Mouse (Mus musculus): Measurements from ENCODE around the gene Tgif1.

Gene Tgif1

GRCm38 (mm10) chr17:70866538-70867114 lies 13.3 kb upstream of the Tgif1 start:
- intact Hi-C loops (cut with DNase I): no loop called here

- intact Hi-C loops (cut with DNase I): no loop called here
These were observed 12.7 kb upstream of the Tgif1 start for GRCm38 (mm10) chr17:70866029-70866428.

- intact Hi-C loops (cut with DNase I): no loop called here
These were observed 11.8 kb upstream of the Tgif1 start for GRCm38 (mm10) chr17:70865060-70865604.

- intact Hi-C loops (cut with DNase I): no loop called here
These were observed 11.3 kb upstream of the Tgif1 start for GRCm38 (mm10) chr17:70864645-70865044.

- intact Hi-C loops (cut with DNase I): no loop called here
These were observed 10.8 kb upstream of the Tgif1 start for GRCm38 (mm10) chr17:70864117-70864516.

- intact Hi-C loops (cut with DNase I): no loop called here
These were observed 5.5 kb upstream of the Tgif1 start for GRCm38 (mm10) chr17:70858814-70859213.

GRCm38 (mm10) chr17:70856871-70857415 lies 3.6 kb upstream of the Tgif1 start:
- intact Hi-C loops (cut with DNase I): no loop called here

GRCm38 (mm10) chr17:70854021-70854420 lies 675 bp upstream of the Tgif1 start:
- intact Hi-C loops (cut with DNase I): loop anchor here (5.0 kb wide), 1 partner anchor 117 kb away; no protein-coding TSS in a partner anchor

- intact Hi-C loops (cut with DNase I): loop anchor here (2.0 to 5.0 kb wide), 2 partner anchors 98 to 116 kb away; no protein-coding TSS in a partner anchor
These were observed 510 bp downstream of the Tgif1 start for GRCm38 (mm10) chr17:70852686-70853386.

GRCm38 (mm10) chr17:70852011-70852685 lies 1.2 kb downstream of the Tgif1 start:
- intact Hi-C loops (cut with DNase I): loop anchor here (2.0 to 5.0 kb wide), 2 partner anchors 97 to 115 kb away; no protein-coding TSS in a partner anchor

- intact Hi-C loops (cut with DNase I): loop anchor here (5.0 kb wide), 1 partner anchor 114 kb away; no protein-coding TSS in a partner anchor
These were observed 2.1 kb downstream of the Tgif1 start for GRCm38 (mm10) chr17:70850996-70851991.

- intact Hi-C loops (cut with DNase I): loop anchor here (5.0 kb wide), 1 partner anchor 113 kb away; no protein-coding TSS in a partner anchor
These were observed 2.9 kb downstream of the Tgif1 start for GRCm38 (mm10) chr17:70850233-70850995.

- intact Hi-C loops (cut with DNase I): loop anchor here (5.0 kb wide), 2 partner anchors 112 to 118 kb away; no protein-coding TSS in a partner anchor
These were observed 3.7 kb downstream of the Tgif1 start for GRCm38 (mm10) chr17:70849399-70850232.

GRCm38 (mm10) chr17:70848511-70849398 lies 4.6 kb downstream of the Tgif1 start:
- intact Hi-C loops (cut with DNase I): loop anchor here (5.0 kb wide), 1 partner anchor 119 kb away; no protein-coding TSS in a partner anchor

GRCm38 (mm10) chr17:70847751-70848510 lies 5.4 kb downstream of the Tgif1 start:
- intact Hi-C loops (cut with DNase I): loop anchor here (5.0 kb wide), 1 partner anchor 119 kb away; no protein-coding TSS in a partner anchor

- intact Hi-C loops (cut with DNase I): loop anchor here (5.0 kb wide), 1 partner anchor 120 kb away; no protein-coding TSS in a partner anchor
These were observed 6.3 kb downstream of the Tgif1 start for GRCm38 (mm10) chr17:70847086-70847485.

Data from adrenal gland (tissue).